Mouse (Mus musculus) lung, postnatal 0 days (tissue): ENCODE measurements around the gene Gnb3. TPM values are rescaled to one million over a fixed set of nuclear protein-coding genes. Genes with fewer than 3 reads are reported as not detected.
A peak's percentile ranks its signal among the peaks of the same experiment; 100 is the strongest.

Experiments used
- ATAC-seq: fragments of 200-750 bp; cut with Nextera tagmentation; 2 replicates; pipeline ENCODE4 v1.8.0; 2017; ENCODE audit warnings: moderate library complexity
- DNase-seq: peaks from one replicate; pipeline ENCODE4 v3.0.0-alpha.2; 2016; ENCODE audit warnings: low spot score
- H3K27ac ChIP-seq: fragments of 300-500 bp; sonication (generic); 2 replicates; pipeline ENCODE4 v1.5.1; 2014; ENCODE audit warnings: antibody characterized with exemption, mild to moderate bottlenecking, low read length, mixed read lengths
- H3K27me3 ChIP-seq: fragments of 300-500 bp; sonication (generic); replicated peaks from 2 replicates; pipeline ENCODE4 v1.6.1; 2014; ENCODE audit warnings: low read length, mixed read lengths; ENCODE audit not compliant: insufficient read depth
- H3K36me3 ChIP-seq: fragments of 300-500 bp; sonication (generic); 2 replicates; pipeline ENCODE4 v1.6.1; 2014; ENCODE audit warnings: low read length, mixed read lengths; ENCODE audit not compliant: insufficient read depth
- H3K4me1 ChIP-seq: fragments of 300-500 bp; sonication (generic); 2 replicates; pipeline ENCODE4 v1.6.1; 2014; ENCODE audit warnings: antibody characterized with exemption, low read depth, low read length, mixed read lengths; ENCODE audit not compliant: insufficient read depth
- H3K4me2 ChIP-seq: fragments of 300-500 bp; sonication (generic); replicated peaks from 2 replicates; pipeline ENCODE4 v1.6.1; 2014; ENCODE audit warnings: low read depth, mild to moderate bottlenecking, low read length, moderate library complexity, mixed read lengths
- H3K4me3 ChIP-seq: fragments of 300-500 bp; sonication (generic); 2 replicates; pipeline ENCODE4 v1.5.1; 2014; ENCODE audit warnings: low read depth, low read length
- H3K9ac ChIP-seq: fragments of 300-500 bp; sonication (generic); replicated peaks from 2 replicates; pipeline ENCODE4 v1.6.1; 2014; ENCODE audit warnings: low read depth, mild to moderate bottlenecking
- H3K9me3 ChIP-seq: fragments of 300-500 bp; sonication (generic); 2 replicates; pipeline ENCODE4 v1.6.1; 2016; ENCODE audit warnings: low read length, mixed read lengths
- CTCF ChIP-seq: IDR thresholded peaks from 2 replicates; pipeline ENCODE4 v1.5.1; 2016; ENCODE audit warnings: antibody characterized with exemption, mild to moderate bottlenecking
- EP300 ChIP-seq: IDR thresholded peaks from 2 replicates; pipeline ENCODE4 v1.6.1; 2016; ENCODE audit warnings: antibody characterized with exemption, mild to moderate bottlenecking, control low read depth
- WGBS: fragments of 180-500 bp; shearing (Covaris S2); extraction: QIAGEN DNeasy Blood & Tissue Kit; methylation state at CpG from one replicate; pipeline ENCODE4 v1.1.7; 2014; 5-methylcytosine and 5-hydroxymethylcytosine counted together
- polyA plus RNA-seq: library from polyadenylated mRNA; unstranded; fragments of >200 nt; fragmentation: Nextera tagmentation; extraction: Ambion mirVana; gene quantifications from 2 replicates; pipeline ENCODE4 v1.2.1, GENCODE M21; 2015

Gnb3 gene
- polyA plus RNA-seq, 1 experiment from 2014 or later: 0.24 TPM

GRCm38 (mm10) chr6:124829799-124830700 is 10.0 kb downstream of the Gnb3 start:
- peak; percentile 98 for DNase-seq
- peaks cover 12% of the 10 kb centered on the region for H3K36me3 ChIP-seq
- under 1% methylated on average over 38 of the region's 38 CpGs for WGBS

DNA sequence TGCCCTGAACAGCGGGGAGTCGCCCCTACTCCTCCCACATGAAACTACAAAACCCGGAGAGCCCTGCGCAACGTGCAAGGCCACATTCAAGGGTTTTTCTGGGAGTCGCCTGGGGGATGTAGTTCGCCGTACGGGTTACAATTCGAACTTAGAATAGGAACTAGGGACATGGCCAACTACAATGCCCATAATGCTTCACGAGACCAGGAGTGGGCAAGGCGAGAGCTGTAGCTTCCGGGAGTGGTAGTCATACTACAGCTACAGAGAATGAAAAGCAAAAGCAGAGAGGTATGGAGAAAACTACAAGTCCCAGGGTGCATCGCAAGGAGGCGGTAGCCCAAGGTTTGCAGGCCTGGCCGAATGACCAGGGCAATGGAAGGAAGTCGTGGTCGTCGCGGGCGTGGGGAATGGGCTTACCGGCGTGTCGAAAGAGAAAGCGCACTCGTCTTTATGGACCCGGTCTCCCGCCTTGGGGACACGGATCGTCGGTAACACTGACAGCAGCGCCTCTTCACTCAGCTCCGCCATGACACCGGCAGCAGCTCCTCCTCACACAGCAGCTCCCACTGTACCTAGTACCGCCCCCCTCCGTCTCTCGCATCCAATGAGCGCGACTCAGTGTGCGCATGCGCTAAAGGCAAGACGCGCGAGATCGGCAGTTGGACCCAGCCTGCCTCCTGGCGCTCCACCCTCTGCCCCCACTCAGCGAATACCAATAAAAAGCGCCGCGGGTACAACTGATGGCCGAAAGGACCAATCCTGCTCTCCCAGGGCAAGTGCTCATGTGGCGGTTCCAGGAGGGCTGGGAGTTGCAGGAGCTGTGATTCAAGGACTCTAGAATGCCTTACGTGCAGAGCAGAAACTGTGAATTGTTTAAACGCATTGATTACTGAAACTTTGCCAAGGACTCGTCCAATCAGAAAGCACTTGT is 10.9 kb downstream of the Gnb3 start, which contains the start of the genes Usp5 and Cdca3:
Gene Usp5, minus strand, starts transcription at position 617 of the 931 bp plus-strand sequence.
Gene Cdca3, plus strand, starts transcription at position 680 of the 931 bp plus-strand sequence.
- peaks cover 8% of the 10 kb centered on the region; the same call in 1 of the 2 replicates for H3K4me1 ChIP-seq
- peak; percentile 100 for DNase-seq
- under 1% methylated on average over 55 of the region's 55 CpGs for WGBS
- TF ChIP-seq EP300 (no peak), CTCF (peak; percentile 57)
- no peaks in the 10 kb centered on the region for H3K27me3 ChIP-seq
- peak within 1 kb of the TSS; percentile 82 for H3K27ac ChIP-seq
- peak within 1 kb of the TSS; percentile 71 for H3K4me3 ChIP-seq
- H3K9ac ChIP-seq: peak within 1 kb of the TSS; percentile 42
- peak within 1 kb of the TSS; percentile 74 for H3K4me2 ChIP-seq
- H3K36me3 ChIP-seq: peaks cover 19% of the 10 kb centered on the region
- H3K9me3 ChIP-seq: no peaks in the 10 kb centered on the region
- ATAC-seq: peak; percentile 92

More at GRCm38 (mm10) chr6:124829799-124830700, 10.0 kb downstream of the Gnb3 start:
- Histone ChIP-seq H3K4me1 (peaks cover 8% of the 10 kb centered on the region; the same call in 1 of the 2 replicates), H3K9ac (peak overlapping the region; percentile 42), H3K27me3 (no peaks in the 10 kb centered on the region), H3K4me3 (peak overlapping the region; percentile 71), H3K27ac (peak overlapping the region; percentile 82), H3K9me3 (no peaks in the 10 kb centered on the region), H3K4me2 (peak overlapping the region; percentile 74)
- TF ChIP-seq CTCF (peak; percentile 34), EP300 (peak; percentile 53; the same call in 1 of the 2 replicates)
- ATAC-seq: peak; percentile 82

GRCm38 (mm10) chr6:124828101-124828592 is 11.9 kb downstream of the Gnb3 start:
- no peak for ATAC-seq
- no peaks in the 10 kb centered on the region for H3K27me3 ChIP-seq
- 20% methylated on average over 10 of the region's 10 CpGs for WGBS
- H3K4me2 ChIP-seq: peak overlapping the region; percentile 62
- TF ChIP-seq EP300 (no peak), CTCF (no peak)
- peaks cover 8% of the 10 kb centered on the region; the same call in 1 of the 2 replicates for H3K4me1 ChIP-seq
- DNase-seq: peak; percentile 51
- H3K36me3 ChIP-seq: peaks cover 29% of the 10 kb centered on the region
- peak overlapping the region; percentile 71 for H3K4me3 ChIP-seq
- 0 out of 2 replicates have a peak overlapping the region, but pooled peaks have one; percentile 21 for H3K27ac ChIP-seq
- no peaks in the 10 kb centered on the region for H3K9me3 ChIP-seq
- peak overlapping the region; percentile 23; the same call in 1 of the 2 replicates for H3K9ac ChIP-seq

- ATAC-seq (no peak), DNase-seq (no peak)
- TF ChIP-seq EP300: no peak
- TF ChIP-seq CTCF: no peak
- Histone ChIP-seq H3K36me3 (peaks cover 73% of the 10 kb centered on the region), H3K9me3 (no peaks in the 10 kb centered on the region), H3K4me2 (no peak overlapping the region), H3K4me1 (no peaks in the 10 kb centered on the region), H3K27me3 (no peaks in the 10 kb centered on the region), H3K27ac (no peak overlapping the region), H3K9ac (no peak overlapping the region), H3K4me3 (no peak overlapping the region)
- 93% methylated on average over 4 of the region's 4 CpGs for WGBS
Measured at GRCm38 (mm10) chr6:124822049-124822448, 18.0 kb downstream of the Gnb3 start.

DNA sequence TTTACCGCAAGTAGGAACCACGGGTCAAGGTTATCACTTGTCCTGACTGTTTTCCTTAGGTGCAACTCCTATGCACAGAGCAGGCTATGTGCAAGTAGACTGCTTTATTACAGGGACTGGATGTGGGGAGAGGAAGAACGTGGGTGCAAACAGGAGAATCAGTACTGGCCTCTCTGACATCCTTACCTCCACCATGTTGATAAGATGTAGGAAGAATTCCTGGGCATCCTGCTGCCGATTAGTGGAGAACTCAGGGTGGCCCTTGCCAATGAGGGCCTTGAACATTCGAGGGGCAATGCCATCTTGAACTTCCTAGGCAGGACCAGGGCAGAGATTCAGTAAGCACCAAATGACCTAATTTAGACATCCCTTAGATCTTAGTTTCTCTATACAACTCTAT is 19.2 kb downstream of the Gnb3 start:
- ATAC-seq: no peak
- 93% methylated on average over 5 of the region's 5 CpGs for WGBS
- Histone ChIP-seq H3K27ac (no peak overlapping the region), H3K4me2 (no peak overlapping the region), H3K9me3 (no peaks in the 10 kb centered on the region), H3K4me3 (no peak overlapping the region), H3K4me1 (no peaks in the 10 kb centered on the region), H3K36me3 (peaks cover 68% of the 10 kb centered on the region), H3K27me3 (no peaks in the 10 kb centered on the region), H3K9ac (no peak overlapping the region)
- no peak for TF ChIP-seq CTCF
- DNase-seq: no peak
